In genomic region chr4:60840889-60841288, GRCm38 (mm10) we compare ENCODE assay signal across 32 mouse cellular contexts. TPM values are rescaled to one million over a fixed set of nuclear protein-coding genes. Genes with fewer than 3 reads are reported as not detected.
"Had no signal": no experiment of that assay in that cellular context is flagged by ENCODE, and none has a peak within 500 bp of the region (broad histone marks: within the 10 kb centered on the region; RNA-seq: fewer than 3 reads in every experiment).

No protein-coding gene starts in this region.

RNA-seq across cellular contexts. Expression of gene Mup22, which starts 19.6 kb away (rescaled TPM):
- total RNA-seq: left cerebral cortex, adult 8-10 months; left cerebral cortex, postnatal 10 days; left cerebral cortex, postnatal 14 days; left cerebral cortex, postnatal 25 days; left cerebral cortex, postnatal 36 days; left cerebral cortex, postnatal 4 days; megakaryocyte progenitor cell, adult 5-6 weeks; megakaryocyte, adult 5-6 weeks; megakaryocyte-erythroid progenitor cell, adult 5-6 weeks; midbrain, postnatal 0 days; monocyte, adult 5-6 weeks had no signal
- polyA plus RNA-seq: liver, embryonic 11.5 days; liver, embryonic 12.5 days; liver, embryonic 13.5 days; liver, embryonic 14.5 days; liver, embryonic 15.5 days; liver, embryonic 16.5 days; liver, postnatal 0 days; lung, adult 2 months; lung, embryonic 14.5 days; lung, embryonic 15.5 days; lung, embryonic 16.5 days; lung, postnatal 0 days; macrophage; midbrain, embryonic 10.5 days; midbrain, embryonic 11.5 days; midbrain, embryonic 12.5 days; midbrain, embryonic 13.5 days; midbrain, embryonic 14.5 days; midbrain, embryonic 15.5 days; midbrain, embryonic 16.5 days; midbrain, postnatal 0 days; myocyte had no signal
